Mouse (Mus musculus): ENCODE results near the gene Slc44a1. TPM values are rescaled to one million over a fixed set of nuclear protein-coding genes. Genes with fewer than 3 reads are reported as not detected.
A peak's percentile ranks its signal among the peaks of the same experiment; 100 is the strongest.

The Slc44a1 gene
- 10 to 100 TPM; 53.1 to 61.2 TPM for total RNA-seq (2021)
- long read RNA-seq, experiment 1, full-length matches to known transcripts = 55 of 75 reads
- long read RNA-seq, experiment 1, partial matches to known transcripts = 7 of 75 reads
- long read RNA-seq, experiment 1, other reads (novel, unspliced or antisense) = 13 of 75 reads
- long read RNA-seq, experiment 2, full-length matches to known transcripts = 40 of 54 reads
- long read RNA-seq, experiment 2, partial matches to known transcripts = 3 of 54 reads
- long read RNA-seq, experiment 2, other reads (novel, unspliced or antisense) = 11 of 54 reads

DNA sequence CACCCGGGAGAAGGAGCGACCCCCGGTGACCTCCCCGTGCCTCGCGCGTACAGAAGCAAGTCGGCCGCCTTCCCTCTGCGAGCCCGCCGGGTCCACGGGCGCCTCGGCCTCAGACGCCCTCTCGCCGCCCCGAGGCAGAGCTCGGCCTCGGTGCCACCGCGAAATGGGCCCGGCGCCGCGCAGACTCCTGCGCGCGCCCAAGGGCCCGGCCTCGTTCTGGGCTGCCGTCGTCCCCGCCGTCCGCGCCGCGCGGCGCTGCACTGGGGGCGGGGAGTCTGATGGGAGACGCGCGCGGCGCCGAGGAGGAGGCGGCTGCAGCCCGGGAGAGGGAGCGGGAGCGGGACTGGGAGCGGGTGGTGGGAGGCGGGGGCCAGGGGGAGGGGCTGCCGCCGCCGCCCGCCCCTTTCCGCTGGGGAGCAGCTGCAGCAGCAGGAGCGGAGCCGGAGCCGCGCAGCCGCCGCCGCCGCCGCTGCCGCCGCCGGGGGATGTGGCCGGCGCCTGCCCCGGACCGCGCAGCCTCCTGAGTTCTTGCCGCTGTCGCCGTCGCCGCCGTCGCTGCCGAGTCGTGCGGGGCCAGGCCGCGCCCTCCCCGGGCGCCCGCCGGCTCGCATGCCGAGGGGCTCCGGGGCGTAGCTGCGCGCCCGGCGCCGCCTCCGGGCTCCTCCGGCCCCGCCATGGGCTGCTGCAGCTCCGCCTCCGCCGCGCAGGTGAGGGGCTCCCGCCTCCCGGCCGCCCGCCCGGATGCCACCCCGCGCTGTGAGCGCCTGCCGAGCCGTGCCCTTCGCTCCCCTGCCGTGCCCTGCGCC lies at the start of gene Slc44a1:
Slc44a1 (plus strand) TSS at position 404 of the 806 bp plus-strand sequence.
- DNase-seq (ENCODE audit: low spot score in 2 of 2) = peak; percentile 74 to 88

DNA sequence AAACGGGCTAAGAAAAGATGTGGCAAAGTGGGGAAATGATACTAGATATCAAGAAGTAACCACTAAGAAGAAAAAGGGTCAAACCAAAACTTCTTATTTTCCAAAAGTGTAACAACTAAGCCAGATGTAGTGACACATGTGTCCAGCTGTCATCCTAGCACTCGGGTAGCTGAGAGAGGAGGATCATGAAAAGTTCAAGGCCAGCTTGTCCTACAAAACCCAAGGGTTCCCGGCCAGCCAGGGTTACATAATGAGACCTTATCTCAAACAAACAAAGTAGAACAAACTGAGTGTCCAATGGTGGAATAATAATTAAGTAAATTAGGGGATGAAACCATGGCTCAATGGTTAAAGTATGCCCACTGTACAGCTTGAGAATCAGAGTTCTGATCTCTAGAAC lies 45.2 kb upstream of the Slc44a1 start:
- no peak for DNase-seq (ENCODE audit: low spot score in 2 of 2)

DNA sequence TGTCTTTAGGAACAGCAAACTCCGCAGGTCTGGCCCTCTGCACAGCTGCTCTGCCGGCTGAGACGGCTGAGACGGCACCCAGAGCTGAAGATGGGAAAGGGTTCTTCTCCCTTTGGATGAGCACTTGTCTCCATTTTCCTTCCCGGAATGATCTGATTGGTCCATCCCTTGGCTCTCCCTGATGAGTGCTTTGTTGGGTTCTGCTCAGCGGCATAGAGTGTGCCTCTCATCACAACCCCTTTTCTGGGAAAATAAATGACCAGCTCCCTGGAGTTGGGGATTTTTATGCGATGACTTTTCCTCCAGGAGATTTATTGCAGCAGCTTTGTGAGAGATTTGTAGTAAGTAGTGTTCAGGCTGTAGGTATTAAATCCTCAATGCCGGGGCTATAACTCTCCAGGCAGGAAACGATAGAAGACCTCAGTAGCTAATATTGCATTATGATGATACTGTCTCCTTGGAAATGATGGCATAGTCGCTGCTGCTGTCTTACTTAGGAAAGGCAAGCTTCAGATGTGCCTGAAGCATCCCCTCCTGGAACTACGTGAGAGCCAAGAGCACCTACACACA lies 43.5 kb upstream of the Slc44a1 start:
- no peak for DNase-seq (ENCODE audit: low spot score in 2 of 2)

DNA sequence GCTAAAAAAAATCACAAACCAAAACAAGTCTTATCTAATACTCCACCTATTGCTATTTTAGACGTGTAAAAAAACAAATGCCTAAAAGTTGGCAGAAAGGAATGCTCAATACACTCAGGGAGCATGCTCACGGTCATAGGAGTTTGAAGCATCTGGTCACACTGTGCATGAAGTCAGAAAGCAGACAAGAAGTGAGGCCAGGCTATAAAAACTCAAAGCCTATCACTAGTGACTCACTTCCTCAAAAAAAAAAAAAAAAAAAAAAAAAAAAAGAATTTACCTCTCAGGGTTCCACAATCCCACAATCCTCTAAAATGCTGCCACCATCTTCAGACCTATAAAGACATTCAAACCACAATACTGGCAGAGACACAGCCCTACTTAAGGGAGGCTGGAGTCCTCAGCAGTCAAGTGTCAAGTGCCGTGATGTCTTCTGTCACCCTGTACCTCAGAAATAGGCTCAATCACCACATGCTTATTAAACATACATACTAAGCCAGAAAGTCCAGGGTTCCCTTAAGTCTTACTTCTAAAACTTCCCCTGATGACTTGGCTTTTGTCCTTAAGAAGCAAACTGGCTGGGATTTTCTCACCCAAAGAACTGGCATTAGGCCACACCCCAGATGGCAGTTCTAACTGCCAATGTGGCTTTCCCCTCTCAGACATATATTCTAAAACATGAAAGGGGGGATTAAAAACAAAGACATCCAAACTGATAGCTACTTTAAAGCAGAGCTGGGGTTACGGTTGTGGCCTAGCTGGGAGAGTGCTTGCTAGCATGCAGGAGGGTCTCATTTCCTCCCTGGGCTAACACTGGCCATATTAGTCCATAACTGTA lies 42.7 kb upstream of the Slc44a1 start:
- DNase-seq (ENCODE audit: low spot score in 2 of 2) = no peak

DNA sequence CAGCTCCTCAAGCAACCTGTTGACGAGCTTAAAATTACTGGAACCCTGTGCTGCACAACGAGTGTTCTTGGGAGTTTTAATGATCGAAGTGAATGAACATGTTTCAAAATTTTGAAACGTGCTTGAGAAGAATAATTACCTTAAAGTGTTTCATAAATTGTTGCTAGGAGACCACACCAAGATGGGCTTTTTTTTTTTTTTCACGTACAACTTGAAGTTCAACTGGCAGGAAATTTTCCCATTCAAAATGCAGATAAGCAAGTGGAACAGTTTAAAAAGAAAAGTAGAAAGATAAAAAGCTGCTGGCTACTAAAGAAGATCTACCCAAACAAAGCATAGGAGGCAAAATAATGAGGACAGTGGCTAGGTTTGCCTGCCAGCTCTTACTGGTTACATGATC lies 41.7 kb upstream of the Slc44a1 start:
- no peak for DNase-seq (ENCODE audit: low spot score in 2 of 2)

DNA sequence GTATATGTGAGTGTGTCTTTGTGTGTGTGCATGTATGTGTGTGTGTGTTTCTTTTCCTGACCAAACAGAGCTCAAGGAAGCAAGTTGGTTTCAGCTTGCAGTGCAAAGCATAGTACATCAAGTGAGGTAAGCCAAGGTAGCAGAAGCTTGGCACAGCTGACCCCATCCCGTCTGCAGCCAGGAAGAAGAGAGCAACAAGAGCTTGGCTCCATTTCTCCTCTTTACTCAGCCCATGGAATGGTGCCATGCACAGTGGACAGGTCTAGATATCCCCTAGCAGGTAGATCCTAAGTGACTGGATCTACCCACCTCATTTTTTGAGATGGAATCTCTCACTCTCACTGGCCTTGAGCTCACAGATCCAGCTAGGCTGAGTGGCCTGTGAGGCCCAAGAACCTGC lies 40.8 kb upstream of the Slc44a1 start:
- no peak for DNase-seq (ENCODE audit: low spot score in 2 of 2)

DNA sequence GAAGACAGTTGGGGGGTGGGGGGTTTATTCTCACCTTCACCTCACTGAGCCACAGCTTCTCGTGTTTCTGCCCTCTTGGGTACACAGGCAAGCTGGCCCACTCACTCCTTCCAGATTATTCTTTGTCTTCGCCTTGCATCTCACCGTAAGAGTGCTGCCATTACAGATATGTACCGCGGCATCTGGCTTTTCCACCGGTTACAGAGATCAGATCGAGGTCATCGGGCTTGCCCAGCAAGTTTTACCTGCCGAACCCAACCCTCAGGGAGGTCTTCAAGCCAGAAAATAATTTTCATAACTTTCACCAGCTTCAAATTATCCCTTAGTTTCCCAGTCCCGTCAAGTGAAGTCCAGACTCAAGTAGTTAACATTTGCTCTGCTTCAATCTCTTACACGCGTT lies 36.8 kb upstream of the Slc44a1 start:
- no peak for DNase-seq (ENCODE audit: low spot score in 2 of 2)

DNA sequence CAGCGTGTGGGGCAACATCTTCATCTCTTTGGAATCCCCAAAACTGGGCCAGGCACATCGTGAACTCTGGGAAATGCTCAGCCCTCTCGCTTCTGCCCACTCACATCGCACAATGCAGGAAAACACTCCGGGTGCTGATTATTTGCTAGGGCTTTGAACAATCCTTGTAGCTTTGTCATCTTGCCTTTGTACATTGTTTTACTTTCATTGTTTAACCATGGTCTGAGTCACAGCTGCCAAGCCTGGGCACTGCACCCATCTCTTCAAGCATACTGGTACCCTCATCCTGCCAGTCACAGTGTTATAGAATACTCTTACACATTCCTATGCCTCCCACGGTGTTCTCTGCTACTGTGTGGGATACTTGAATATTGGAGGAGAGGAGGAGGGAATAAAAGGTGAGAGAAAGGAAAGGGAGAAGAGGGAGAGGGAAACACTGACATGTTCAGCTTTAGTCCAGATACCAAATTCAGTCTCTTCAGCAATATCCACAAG lies 35.7 kb upstream of the Slc44a1 start:
- DNase-seq (ENCODE audit: low spot score in 2 of 2) = peak; percentile 28 to 37

DNA sequence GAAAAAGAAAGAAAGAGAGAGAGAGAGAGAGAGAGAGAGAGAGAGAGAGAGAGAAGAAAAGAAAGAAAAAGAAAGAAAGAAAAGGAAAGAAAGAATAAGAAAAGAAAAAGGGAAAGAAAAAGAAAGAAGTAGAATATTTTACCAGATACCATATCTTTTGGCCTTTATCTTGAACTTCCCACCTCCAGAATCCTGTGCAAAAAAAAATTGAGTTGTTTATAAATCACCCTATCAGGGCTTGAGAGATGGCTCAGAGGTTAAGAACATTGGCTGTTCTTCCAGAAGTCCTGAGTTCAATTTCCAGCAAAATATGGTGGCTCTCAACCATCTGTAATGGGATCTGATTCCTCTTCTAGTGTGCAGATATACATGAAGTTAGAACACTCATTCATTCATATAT lies 33.3 kb upstream of the Slc44a1 start:
- no peak for DNase-seq (ENCODE audit: low spot score in 2 of 2)

DNA sequence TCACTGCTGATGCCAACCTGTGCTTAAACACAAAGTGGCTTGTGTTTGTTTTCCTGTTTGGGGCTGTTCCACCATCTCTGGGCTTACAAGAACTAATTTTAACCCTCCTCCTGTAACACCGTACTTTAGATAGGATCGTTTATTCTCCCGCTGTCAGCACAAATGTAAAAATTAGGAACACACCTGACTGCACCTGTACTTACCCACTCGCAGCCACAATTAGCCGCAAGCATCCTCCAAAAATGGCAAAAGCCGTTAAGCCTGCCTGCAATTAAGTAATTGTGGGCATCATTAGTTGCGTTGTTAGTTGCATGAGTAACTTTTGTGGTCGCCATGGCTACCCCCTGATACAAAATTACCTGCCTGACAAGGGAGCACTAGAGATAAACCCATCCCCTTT lies 31.4 kb upstream of the Slc44a1 start:
- DNase-seq (ENCODE audit: low spot score in 2 of 2) = no peak

DNA sequence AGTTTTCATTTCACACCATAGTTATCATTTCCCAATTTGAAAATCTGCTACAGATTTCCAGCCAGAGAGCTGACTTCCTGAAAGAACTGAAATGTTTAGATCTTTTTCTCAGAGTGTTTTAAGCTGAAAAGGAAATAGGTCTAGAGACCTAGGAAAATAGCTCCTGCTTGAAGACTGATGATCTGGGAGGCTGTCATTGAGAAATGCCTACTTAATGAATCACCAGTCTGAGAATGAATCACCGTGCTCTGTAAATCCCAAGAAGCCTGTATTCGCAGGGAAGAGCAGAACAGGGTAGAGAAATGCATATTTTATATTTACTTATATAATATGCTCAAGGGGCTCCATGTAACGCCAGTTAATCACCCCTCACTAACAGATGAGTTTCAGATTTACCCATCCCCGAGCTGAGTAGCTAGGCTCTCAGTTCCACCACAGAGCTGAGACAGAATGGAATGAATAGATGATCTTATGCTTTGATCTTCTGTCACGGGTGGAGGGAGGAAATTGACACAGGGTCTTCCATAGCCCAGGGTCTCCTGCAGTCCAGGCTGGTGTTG lies 30.6 kb upstream of the Slc44a1 start:
- no peak for DNase-seq (ENCODE audit: low spot score in 2 of 2)

DNA sequence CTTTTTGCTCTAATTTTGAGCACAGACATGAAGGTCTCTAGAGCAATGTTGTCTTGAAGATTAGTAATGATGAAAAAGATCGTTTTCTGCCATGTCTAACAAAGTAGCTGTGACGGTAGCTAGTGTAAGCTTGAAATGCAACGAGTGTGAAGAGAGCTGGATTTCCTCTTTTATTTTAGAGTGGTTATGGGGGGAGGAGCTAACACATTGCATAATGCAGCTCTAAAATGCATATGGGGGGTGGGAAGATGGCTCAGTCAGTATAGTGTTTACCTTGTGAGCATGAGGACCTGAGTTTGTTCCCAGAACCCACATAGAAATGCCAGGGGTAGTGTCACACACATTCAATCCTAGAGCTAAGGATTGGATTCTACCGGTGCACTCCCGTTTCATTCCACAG lies 29.5 kb upstream of the Slc44a1 start:
- DNase-seq (ENCODE audit: low spot score in 2 of 2) = no peak

DNA sequence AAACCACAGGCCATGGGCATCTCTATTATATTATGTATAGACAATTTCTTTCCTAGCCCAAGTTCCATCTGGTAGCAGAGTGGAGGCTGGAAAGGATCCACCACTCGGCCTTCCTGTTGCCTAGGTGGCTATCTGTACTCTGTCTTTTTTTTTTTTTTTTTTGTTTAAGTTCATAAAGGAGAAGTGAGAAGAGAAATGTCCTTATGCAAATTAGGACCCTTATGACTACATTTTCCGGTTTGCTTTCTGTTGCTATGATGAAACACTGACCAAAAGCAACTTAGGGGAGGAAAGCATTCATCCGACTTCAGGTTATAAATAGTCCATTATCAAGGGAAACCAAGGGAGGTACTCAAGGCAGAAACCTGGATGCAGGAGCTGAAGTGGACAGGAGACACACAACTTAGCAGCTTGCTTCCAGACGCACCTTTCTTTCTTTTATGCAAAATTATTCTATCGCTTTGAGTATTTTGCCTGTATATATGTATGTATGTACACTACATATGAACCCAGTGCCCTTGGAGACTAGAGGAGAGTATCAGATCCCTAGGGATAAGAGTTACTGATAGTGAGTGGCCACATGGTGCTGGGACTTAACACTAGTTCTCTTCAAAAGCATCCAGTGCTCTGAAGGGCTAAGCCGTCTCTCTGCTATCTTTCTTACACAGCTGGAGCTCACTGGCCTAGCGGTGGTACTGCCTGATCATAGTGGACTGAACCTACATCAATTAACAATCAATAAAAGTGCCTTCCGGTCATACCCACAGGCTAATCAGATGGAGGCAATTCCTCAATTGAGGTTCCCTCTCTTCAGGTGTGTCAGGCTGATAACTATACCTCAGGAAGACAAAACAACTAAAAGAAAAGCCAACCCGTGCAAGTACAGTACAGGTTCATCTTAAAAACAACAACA lies 28.0 kb upstream of the Slc44a1 start:
- DNase-seq (ENCODE audit: low spot score in 2 of 2) = no peak

DNA sequence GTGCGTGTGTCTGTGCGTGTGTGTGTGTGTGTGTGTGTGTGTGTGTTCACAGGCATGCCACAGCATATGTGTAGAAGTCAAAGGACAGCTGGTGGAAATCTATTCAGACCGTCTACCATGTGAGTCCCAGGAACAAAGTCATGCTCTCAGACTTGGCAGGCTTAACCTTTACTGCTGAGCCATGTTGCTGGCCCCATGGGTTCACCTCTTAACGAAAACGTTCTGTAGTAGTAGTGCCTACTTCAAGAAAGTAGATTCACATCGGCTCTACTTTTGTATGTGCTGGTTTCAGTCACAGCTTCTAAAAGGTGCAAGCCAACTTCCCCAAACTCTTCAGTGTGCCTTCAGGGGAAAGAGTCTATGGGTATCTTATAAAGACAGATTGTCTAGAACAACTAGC lies 27.2 kb upstream of the Slc44a1 start:
- DNase-seq (ENCODE audit: low spot score in 2 of 2) = no peak

DNA sequence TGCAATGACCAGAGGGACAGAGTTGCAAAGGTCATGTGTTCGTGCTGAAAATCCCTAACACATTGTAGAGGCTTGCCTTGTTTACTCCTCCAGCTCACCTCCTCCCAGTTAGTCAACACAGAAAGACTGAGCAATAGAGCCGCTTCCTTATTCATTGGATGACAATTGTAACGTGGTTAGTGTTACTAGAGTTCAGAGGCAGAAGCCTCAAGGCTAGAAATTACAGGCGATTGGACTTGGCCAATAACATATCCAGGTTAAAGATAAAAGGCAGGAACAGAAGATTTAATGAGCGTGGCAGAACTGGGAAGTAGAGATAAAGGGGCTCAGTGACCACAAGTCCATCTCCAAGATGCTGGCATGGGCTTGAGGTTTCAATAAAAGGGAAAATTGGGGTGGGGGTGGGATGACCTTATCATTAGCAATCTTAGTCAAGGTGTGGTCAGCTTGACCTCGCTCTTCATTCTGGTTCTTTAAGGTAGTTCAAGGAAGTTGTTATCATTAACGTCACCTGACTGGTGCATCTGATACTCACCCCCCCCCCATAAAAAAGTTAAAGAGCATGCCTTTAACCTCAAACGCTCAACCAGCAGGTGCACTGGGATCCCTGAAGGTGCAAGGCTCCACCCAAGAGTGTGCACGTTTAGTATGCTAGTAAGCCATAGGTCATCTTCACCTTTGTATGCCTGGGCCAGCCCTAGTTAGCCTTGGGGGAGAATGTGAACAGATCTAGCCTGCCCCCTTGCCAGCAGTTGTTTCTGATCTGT lies 26.0 kb upstream of the Slc44a1 start:
- DNase-seq (ENCODE audit: low spot score in 2 of 2) = no peak

DNA sequence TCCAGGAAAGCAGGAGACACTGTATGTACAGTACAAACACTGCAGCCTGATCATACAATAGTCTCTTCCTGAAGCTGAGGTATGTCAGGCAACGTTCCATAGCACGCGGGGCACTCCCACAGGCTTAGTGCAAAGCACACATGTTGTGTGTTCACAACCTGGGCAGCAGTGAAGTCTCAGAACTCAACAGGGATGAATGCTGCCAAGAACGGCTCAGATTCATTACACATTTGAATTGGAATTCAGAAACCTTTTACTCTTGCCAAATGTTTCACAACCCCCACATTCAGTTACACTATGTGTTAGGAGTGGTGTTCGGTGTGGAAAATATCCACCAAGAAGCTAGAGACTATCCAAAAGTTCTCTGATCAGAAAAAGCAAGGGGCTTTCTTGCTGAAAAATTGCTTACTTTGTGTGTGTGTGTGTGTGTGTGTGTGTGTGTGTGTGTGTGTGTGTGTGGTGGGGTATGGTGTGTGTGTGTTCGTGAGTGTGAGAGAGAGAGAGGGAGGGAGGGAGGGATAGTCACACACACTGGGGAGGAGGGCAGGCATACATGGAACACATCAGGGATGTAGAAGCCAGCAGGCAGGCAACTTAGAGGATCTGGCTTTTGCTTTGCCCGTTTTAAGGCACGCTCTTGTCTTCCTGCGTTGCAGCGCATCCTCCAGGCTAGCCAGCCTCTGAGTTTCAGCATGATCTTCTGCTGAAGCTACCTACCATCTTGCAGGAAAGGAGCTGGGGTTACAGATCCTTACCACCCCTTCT lies 24.2 kb upstream of the Slc44a1 start:
- DNase-seq (ENCODE audit: low spot score in 2 of 2) = peak; percentile 38 to 41

DNA sequence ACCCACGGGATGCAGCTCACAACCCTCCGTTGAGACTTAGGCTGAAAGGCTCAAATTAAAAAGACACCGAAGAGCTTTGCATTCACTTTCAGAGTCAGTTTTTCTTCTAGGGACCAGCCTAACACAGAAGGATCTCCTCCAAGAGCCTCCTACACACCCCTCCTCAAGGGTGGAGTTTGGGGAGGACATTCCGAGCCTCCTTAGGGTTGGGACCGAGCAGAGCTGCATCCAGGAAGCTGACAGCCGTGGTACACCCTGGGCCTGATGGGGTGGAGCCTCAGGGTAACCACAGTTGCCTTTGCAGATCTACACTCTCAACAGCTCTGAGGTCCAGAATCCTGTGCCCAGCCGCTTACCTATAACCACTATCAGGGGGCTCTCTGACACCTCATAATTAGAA lies 23.3 kb upstream of the Slc44a1 start:
- DNase-seq (ENCODE audit: low spot score in 2 of 2) = no peak

DNA sequence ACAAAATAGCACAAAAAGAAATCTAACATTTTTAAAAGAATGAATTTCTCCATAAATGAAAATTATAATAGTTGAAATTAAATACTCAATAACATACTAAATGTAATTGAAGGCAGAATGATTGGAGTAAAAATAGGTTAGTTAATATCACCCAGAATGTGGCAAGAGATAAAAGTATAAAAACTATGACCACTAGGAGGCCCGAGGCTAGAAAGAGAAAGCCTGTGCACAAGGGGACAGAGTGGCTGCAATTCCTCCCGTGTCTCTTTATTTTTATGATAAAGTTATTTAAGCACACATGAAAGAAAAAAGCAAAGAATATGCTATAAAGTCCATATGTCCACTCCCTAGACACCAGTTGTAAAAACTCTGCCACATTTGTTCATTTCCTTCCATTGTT lies 17.4 kb upstream of the Slc44a1 start:
- no peak for DNase-seq (ENCODE audit: low spot score in 2 of 2)
